Mouse (Mus musculus) activated CD4-positive, CD25-positive, alpha-beta regulatory T cell, adult 4 months (primary cell): ENCODE data around the gene Gm3646. TPM values are rescaled to one million over a fixed set of nuclear protein-coding genes. Genes with fewer than 3 reads are reported as not detected.
A peak's percentile ranks its signal among the peaks of the same experiment; 100 is the strongest.

ENCODE experiments used
- ATAC-seq: one replicate; pipeline ENCODE4 v1.8.0; 2017
- polyA plus RNA-seq, 2 experiments: library from polyadenylated mRNA; unstranded; fragments of 100-300 nt; shearing (Covaris generic); gene quantifications; one replicate each; pipeline ENCODE4 v1.2.1; 2017

Gm3646 gene
- not detected for polyA plus RNA-seq

DNA sequence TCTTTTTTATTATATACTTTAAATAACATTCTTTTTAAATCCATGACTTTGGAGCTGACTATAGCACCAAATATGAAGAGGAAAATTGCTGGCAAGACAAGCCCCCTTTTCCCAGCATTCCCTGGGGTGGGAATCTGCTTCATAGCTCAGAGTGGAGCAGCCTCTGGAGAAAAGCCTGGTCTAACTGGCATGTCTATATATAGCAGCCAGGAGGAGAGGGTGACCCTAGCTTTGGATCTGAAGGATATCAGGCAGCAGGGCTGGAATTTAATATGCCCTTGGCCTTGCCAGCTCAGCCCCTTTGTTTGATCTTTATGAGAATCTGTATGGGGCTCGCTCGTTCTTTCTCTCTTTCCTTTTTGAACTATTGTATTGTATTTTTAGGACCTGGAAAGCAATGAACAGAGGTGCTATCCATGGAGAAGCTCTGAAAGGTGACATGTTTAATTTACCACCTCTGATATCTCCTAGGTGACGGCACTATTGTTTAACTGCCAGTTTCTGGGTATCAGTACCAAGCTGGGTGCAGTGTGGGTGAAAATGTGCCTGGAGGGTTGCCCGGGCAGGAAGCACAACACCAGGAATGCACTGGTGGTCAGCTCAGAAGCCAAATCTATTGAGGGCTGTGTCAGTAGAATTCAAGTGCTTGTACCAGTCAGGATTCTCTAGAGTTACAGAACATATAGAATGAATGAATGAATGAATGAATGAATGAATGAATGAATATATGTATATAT is at the start of gene Gm3646:
TSS of gene Gm3646 (minus strand) at position 90 of the 737 bp plus-strand sequence.
- ATAC-seq: no peak

DNA sequence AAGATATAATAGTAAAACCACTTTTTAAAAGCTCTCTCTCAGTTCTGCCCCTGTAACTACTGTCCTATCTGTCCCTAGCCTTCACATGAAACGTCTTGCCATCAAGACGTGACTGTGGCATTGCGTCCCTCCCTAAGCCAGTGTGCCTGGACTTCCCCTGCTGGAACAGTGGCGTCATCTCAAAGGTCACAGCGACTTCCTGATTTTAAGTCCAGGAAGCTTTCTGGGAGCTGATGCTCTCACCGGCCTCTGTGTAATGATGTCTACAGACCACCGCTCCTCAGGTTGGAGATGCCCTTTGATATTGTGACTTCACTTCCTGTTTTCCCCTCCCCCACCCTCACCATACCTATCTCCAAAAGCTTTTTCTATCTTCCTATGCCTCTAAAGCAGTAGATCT is 41.9 kb upstream of the Gm3646 start:
- peak; percentile 21 for ATAC-seq

DNA sequence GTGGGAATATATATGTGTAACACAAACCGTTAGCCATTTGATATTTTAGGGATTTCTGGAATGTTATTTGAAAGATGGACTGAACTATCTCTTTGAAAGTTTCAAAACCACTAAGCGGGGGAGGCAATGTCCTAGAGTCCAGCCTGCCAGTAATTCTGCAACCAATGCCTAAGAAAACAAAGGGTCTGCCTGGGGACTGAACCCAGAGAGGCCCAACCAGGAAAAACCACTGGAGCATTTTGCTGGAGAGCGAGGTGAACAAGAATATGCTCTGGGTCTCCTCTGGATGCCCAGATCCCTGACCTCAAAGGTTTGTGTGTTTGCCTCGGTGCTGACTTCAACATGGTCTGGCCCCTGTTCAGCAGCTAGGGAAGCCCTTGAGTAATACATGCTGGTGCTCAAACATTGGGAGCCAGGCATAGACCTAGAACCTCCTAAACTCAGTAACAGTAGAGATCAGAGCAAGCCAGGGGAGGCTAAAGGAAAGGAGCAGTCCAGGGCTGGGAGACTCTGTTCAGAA is 41.0 kb upstream of the Gm3646 start:
- no peak for ATAC-seq

DNA sequence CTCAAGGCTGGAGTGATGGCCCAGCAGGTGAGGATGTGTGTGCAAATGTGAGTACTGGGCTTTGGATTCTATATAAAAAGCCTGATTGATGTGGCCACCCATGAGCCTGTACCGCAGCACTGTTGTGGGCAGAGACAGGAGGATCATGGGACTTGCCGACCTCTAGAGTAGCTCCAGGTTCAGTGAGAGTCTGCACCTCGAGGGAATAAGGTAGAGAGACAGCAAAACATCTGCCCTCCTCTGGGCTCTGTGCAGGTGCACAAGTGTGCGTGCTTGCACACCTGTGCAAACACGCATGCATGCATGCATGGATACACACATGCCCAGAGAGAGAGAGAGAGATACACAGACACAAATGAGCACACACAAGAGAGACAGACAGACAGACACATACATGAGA is 38.2 kb upstream of the Gm3646 start:
- ATAC-seq: no peak

DNA sequence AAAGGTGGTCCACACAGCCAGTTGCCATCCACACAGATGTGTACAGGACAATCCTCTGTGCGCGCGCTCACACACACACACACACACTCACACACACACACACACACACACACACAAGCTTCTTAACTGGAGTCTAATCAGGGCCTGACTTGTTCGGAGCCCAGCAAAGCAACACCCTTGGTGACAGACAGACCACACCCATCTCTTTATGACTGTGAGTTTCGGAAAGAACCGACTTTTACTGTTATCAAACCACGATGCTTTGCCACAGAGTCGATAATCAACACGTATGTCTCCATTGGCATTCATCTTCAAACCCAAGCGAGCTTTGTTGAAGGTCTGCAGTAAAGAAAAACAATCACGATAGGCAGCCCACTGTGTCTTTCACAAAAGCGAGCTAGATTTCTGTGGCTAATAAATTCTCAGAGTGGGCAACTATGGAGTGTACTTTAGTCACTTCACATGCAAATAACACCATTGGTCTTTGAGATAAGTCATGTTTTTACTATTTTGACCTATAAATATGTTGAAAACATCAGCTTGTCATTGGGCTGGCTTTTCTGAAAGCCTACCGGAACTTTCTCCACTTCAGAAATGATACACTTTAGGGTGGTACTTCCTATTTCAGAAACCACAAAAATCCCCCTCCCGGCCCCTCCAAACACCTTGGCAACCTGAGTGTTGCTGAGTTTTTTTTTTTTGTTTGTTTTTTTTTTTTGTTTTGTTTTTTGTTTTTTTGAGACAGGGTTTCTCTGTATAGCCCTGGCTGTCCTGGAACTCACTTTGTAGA is 37.3 kb upstream of the Gm3646 start:
- peak; percentile 94 for ATAC-seq

DNA sequence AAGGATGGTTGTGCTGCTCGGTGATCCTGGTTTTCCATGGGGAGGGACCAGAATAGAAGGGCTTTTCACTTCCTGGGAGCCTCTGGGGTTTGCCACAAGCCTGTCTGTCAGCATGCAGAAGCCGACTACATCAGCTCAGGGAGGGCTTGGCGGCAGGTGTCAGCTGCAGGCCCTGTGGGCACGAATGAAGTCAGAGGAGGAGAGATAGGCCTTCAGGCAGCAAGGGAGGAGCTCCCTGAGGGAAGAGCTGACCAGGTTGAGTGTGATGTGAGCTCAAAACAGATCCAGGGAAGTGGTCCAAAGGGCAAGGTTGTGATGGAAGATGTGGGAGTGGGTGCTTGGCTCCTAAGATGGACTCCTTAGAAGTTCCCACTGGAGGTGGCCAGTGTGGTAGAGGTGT is 35.7 kb upstream of the Gm3646 start:
- ATAC-seq: no peak

DNA sequence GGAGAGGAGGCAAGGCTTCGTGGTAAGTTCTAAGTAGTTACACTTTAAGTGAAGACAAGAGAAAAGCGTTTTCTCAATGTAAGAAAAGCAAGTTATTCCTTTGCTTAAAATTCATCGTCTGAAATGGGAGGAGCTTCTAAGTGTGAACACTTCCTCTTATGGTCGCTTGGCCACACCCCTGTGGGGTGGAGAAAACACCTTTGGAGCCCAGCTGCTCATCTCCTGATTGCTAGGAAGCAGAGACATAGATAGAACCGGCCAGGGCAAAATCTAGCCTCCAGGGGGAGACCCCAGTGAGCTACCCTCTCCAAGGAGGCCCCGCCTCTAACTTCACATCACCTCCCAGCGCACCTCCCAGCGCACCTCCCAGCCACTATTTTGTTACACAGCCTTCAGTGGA is 34.7 kb upstream of the Gm3646 start:
- ATAC-seq: no peak

DNA sequence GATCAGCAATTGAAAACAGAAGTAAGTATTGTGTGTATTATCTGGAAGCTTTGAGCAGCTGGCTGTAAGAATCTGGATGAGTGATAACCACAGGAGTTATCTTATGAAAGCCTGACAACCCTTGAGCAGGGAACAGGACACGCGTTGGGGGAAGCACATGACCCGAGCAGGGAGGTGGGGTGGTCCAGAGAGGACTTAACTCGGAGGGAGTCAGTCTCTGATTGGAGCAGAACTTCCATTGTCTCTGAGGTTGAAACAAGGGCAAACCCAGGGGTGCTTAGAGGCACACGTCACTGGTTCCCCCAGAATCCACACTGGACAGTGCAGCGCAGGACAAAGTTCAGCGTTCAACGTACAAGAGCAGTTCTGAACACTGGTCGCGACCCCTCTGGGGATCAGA is 34.1 kb upstream of the Gm3646 start:
- no peak for ATAC-seq

DNA sequence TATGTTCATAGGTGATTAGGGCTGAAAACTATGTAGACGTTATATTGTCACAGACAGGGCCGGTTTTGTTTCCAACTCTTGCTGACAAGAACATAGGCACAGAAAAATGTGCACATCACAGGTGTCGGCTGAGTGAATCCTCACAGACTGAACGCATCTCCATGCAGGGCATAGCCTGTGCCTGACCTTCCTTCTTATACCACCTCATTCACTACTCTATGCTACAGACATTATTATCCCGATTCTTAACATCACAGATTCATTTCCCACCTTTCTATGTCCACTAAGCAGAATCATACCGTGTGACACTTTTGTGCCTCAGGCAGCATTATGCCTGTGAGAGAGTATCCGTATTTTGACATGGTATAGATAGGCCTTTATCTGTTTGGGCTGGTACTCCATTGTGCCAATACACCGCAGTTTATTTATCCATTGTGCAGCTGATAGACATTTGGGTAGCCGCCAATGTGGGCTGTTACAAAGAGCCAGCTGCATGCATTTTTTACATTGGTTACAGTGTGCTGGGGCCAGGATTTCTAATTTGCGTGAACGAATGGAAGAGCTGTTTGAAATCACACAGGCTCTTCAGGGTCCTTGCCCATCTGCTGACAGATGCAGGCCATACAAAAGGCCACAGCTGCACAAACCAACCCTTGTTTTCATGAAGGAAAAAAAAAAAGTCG is 33.5 kb upstream of the Gm3646 start:
- ATAC-seq: no peak

DNA sequence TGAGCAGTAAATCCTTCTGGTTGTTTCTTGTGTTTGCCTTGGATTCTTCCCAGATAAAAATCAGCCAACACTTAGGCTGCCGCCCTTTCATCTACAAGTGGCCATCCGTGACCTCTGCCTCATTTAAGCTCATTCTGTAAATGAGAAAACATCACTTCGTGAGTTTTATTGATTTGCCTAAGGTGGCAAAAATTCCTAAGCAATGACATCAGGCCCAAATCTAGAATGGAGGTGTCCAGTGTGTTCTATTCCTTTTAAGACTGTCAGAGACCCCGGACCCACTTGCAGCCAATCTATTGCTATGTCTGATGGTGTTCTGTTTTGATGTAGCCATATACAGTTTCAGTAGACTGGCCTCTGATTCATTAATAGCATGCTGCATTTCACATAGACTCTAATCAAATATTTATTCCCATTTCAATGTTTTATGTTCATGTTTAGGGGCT is 26.5 kb upstream of the Gm3646 start:
- no peak for ATAC-seq

DNA sequence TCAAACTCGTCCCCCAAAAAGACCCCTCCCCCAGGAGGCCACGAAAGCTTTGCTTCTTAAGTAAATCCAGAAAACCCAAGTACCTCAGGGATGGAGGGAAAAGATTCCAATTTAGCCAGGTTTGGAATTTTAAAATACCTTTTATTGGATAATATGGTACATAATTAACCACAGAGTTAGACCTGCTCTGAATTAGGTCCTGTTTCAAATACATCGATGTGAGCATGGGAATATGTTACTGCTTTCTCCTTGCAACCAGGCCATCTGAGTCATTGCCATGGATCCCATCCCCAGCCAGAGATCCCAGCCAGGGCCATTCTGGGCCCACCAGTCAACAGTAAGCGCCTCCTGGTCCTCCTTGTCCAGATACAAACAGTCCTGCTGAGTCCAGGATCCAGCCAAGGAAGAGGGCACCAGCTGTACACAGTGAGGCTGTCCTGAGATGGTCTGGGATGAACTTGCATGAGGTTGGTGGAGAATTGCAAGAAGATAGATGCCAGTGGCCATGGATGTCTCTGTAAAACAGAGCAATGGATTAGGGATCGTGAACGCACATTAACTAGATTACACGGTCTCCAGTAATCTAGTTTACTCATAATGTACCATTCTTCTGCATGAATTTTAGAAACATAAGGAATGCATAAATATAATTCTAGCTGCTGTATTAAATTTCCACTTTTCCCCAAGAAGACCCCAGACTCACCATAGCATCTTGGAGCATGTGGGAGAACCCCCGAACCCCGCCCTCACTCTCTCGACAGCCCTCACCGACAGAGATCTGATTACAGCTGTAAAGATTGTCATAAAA is 25.9 kb upstream of the Gm3646 start:
- ATAC-seq: no peak

DNA sequence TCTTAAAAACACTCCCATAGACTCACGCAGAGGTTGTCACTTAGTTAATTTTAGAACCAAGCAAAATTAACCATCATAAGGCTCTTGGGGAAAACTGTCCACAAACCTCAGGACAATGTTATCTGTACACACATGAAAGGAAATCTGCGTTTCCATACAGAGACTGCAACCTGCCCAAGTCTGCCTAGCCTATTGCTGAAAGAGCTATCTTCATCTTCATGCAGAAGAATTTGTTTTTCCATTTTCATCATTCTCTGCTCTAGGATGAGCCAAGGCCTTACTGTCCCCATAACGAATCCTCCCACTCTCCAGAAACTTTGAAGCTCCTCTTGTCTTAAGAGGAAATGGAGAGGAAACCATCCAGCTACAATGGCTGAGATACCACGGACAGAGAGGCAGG is 19.8 kb upstream of the Gm3646 start:
- no peak for ATAC-seq

DNA sequence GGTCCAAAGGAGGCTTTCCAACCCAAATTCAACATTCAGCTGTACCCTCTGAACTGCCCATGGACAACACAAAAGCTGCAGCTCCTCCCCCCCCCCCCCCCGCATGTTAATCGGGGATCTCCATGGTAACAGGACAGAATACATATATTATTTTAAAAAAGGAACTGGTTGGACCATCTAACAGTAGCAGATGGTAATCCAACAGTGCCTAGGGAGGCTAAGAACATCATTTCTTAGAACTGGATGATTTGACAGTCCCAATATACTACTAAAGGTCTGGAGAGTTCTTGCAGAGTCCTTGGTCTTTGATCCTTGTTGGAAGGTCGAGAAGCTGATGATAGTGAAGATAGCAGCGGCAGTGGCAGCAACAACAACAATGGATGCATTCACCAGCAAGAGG is 19.1 kb upstream of the Gm3646 start:
- no peak for ATAC-seq

DNA sequence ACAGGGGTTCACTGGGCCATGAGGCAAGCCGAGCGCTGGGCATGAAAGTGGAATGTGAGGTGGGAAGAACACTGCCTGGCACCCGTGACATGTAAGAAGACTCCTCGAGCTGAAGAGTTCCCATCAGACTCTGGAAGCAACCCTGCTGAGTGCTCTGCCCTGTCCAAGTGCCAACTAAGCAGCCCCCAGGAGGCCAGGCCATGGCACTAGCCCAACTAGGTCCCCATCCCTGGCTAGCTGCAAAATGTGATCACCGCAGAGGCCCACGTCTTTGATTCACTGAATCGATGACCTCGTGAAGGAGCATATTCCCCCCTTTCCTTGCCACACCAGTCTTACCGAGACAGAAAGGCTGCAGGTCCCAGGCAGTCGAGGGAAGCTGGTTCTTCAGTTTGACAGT is 14.5 kb upstream of the Gm3646 start:
- no peak for ATAC-seq

DNA sequence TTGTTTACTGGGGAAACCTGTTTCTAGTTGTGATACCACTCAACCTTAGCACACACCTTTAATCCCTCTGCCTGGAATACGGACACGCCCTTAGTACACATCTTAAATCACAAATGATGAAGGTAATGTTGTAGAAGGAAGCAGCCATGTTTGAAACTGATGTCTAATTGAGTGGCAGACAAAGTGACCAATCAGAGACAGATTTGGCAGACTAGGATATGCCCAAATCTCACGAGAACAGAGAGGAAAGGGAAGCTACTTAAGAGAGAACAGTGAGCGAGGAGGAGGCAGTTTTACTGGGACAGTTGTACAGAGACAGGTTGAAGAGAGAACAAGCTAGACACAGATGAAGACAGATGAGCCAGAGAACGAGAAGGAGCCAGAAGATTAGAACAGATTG is 10.6 kb upstream of the Gm3646 start:
- no peak for ATAC-seq

DNA sequence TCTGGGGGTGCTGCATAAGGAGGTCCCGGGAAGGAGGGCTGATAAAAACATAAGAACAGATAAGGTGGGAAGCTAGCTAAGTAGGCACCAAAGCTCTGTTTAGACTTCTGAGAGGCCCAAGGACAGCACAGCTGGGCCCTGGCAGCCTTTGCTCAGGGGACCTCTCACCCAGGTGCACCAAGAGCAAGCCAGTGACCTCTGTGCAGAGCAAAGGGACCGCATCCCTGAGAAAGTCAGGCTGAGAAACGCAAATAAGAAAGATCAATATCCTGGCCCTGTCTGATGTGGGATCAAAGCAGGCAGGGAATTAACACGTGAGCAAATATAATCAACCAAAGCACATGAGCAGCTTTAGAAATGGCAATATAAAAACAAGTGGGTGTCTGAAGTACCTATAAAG is 7.9 kb upstream of the Gm3646 start:
- ATAC-seq: no peak

DNA sequence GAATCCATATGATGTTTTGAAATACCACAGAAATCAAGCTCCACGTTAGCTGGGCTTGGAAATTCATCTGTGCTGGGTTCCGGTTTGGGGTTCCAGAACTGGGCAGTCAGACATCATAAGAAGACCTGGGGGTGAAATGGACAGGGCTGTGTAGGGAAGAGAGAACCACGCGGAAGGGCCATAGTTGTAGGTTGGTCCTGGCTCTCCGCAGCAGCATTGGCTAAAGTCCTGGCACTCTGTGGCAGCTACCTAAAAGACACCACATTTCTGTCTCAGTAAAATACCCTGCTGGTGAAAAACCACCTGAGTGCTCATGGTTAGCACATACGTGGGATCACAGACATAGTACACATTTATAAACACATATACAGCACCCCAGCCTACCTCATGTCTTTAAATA is 343 bp downstream of the Gm3646 start:
- no peak for ATAC-seq

DNA sequence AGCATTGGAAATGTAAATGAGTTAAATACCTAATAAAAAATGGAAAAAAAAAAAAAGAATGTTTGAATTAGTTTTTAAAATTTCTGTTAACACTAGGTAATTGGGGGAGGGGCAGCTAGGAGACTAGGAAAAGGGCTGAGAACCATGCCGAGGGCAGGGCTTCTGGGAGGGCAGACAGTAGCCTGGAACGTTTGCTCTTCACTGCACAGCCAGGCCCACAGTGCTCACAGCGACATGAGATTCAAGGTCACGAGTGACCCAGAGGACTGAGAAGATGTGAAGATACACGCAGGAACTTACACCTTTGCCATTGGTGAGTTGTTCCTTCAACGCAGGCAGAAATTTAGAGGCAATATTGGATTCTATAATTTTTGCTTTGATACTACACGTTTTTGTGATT is 2.2 kb downstream of the Gm3646 start:
- no peak for ATAC-seq

DNA sequence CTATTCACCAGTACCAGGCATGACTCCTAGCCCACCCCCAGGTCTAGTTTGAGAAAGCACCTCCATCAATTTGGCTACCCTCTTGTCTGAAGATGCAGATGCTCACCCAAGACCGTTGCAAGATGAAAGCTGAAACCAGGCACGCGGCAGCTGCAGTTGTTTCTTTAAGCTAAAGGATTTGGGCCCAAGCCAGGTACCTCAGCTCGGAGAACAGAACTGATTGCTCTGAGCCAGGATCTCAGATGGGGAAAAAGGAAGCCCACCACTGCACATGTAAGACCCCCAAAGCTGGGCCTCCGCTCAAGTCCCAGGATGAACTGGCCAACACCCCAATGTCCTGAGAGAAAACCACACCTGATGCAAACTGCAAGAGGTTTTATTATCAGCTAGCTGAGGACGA is 7.6 kb downstream of the Gm3646 start:
- no peak for ATAC-seq

DNA sequence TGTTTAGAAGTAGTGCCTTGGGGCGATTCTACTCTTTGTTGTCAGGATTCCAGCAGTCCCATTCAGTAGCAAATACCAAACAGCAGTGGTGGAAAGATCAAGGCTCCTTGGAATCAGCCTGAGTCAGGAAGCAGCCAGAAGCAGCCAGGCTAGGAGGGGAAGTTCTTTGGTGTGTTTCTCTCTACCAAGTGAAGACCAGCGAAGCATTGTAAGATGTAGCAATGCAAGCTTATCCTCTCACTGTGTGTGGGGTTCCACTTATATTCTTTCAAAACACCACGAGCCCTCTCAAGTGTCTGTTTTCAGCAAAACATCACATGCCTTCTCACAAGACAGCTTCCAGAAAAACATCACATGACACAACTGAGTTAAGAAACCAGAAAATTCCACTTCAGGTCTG is 8.4 kb downstream of the Gm3646 start:
- no peak for ATAC-seq

DNA sequence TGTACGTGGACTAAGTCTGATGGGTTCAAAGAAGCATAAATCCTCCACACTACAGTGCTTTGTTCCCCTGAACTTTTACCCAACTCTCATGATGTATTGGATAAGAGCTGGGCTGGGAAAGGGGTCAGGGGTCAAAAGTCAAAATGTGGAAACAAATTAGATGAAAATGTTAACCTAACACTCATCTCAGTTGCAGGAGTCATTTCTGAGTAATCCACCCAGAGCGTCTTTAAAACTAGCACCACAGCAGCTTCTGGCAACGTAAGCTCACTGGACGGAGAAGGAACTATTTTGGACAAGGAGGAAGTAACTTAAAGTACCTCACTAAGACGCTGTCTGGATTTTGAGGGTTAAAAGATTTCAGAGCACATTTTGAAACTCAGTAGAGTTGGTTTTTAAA is 20.5 kb downstream of the Gm3646 start:
- ATAC-seq: no peak

DNA sequence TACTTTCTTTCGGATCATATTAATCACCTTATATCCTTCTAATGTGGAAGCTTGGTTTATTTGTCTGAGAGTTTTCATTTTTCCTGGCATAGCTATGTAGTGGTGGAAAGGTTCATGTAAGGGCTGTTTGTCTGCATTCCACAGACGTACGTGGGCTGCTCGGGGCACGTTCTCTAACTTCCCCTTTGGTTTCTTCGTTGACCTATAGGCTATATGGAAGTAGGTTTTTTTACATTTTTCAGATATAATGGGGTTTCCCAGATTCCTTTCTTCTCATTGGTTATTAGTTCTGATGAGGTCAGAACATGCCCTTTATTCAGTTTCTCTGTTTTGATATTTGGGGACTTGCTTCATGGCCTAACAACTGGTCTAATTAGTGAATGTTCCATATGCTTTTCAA is 23.3 kb downstream of the Gm3646 start:
- ATAC-seq: no peak
